Mouse (Mus musculus): ENCODE measurements around the gene Uspl1. TPM values are rescaled to one million over a fixed set of nuclear protein-coding genes. Genes with fewer than 3 reads are reported as not detected.

The Uspl1 gene
- polyA plus RNA-seq, 1 experiment: 8.5 TPM

GRCm38 (mm10) chr5:149207661-149208060 lies 23.5 kb downstream of the Uspl1 start:
- H3K27ac ChIP-seq (ENCODE audit: insufficient read depth, low read length): no peak overlapping the region
- H3K27me3 ChIP-seq (ENCODE audit: control insufficient read depth, insufficient read depth, low read length): no peaks in the 10 kb centered on the region
- no peak overlapping the region for H3K4me3 ChIP-seq (ENCODE audit: extremely low read depth, insufficient read depth, insufficient read length)
- peaks cover 52% of the 10 kb centered on the region for H3K36me3 ChIP-seq (ENCODE audit: control insufficient read depth, insufficient read depth, low read length)
- WGBS: 91% methylated on average over 6 of the region's 6 CpGs
- TF ChIP-seq CTCF (IDR thresholded peaks at IDR 0.05; ENCODE audit: extremely low read depth, insufficient read depth, insufficient read length, insufficient replicate concordance) (no peak), POLR2A (IDR thresholded peaks at IDR 0.05; ENCODE audit: low read depth, low read length) (no peak)
- H3K4me1 ChIP-seq (ENCODE audit: control insufficient read depth, insufficient read depth, insufficient read length): no peaks in the 10 kb centered on the region
- DNase-seq (ENCODE audit: low read depth in 1 of 2, low spot score in 2 of 2): no peak

- no peaks in the 10 kb centered on the region for H3K4me1 ChIP-seq (ENCODE audit: control insufficient read depth, insufficient read depth, insufficient read length)
- WGBS: 95% methylated on average over 7 of the region's 7 CpGs
- no peak overlapping the region for H3K4me3 ChIP-seq (ENCODE audit: extremely low read depth, insufficient read depth, insufficient read length)
- H3K27me3 ChIP-seq (ENCODE audit: control insufficient read depth, insufficient read depth, low read length): no peaks in the 10 kb centered on the region
- no peak overlapping the region for H3K27ac ChIP-seq (ENCODE audit: insufficient read depth, low read length)
- peaks cover 49% of the 10 kb centered on the region for H3K36me3 ChIP-seq (ENCODE audit: control insufficient read depth, insufficient read depth, low read length)
- TF ChIP-seq CTCF (IDR thresholded peaks at IDR 0.05; ENCODE audit: extremely low read depth, insufficient read depth, insufficient read length, insufficient replicate concordance): no peak
- no peak for TF ChIP-seq POLR2A (IDR thresholded peaks at IDR 0.05; ENCODE audit: low read depth, low read length)
- DNase-seq (ENCODE audit: low read depth in 1 of 2, low spot score in 2 of 2): no peak
These were observed 24.6 kb downstream of the Uspl1 start for GRCm38 (mm10) chr5:149208776-149209175.

DNA sequence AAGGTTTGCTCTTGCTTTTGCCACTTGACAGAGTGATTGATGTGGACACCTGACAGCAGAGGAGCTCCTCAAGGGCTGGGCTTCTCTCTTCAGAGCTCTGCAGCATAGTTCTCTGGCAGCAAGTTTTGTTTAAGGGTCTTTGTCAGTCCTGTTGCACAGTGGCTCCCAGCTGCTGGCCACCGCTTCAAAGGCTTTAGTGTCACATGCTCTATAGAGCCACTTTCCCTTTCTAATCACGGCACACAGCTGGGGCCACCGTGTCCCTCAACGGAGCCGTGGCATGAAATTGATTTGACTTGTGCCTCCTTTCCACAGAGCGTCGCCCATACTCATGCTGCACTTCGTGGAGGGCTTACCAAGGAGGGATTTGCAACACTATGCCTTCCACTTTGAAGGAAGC lies 25.2 kb downstream of the Uspl1 start:
- Histone ChIP-seq H3K27ac (ENCODE audit: insufficient read depth, low read length) (no peak overlapping the region), H3K4me1 (ENCODE audit: control insufficient read depth, insufficient read depth, insufficient read length) (no peaks in the 10 kb centered on the region), H3K27me3 (ENCODE audit: control insufficient read depth, insufficient read depth, low read length) (no peaks in the 10 kb centered on the region), H3K36me3 (ENCODE audit: control insufficient read depth, insufficient read depth, low read length) (peaks cover 49% of the 10 kb centered on the region), H3K4me3 (ENCODE audit: extremely low read depth, insufficient read depth, insufficient read length) (no peak overlapping the region)
- TF ChIP-seq POLR2A (IDR thresholded peaks at IDR 0.05; ENCODE audit: low read depth, low read length): no peak
- TF ChIP-seq CTCF (IDR thresholded peaks at IDR 0.05; ENCODE audit: extremely low read depth, insufficient read depth, insufficient read length, insufficient replicate concordance): no peak
- DNase-seq (ENCODE audit: low read depth in 1 of 2, low spot score in 2 of 2): no peak
- WGBS: 92% methylated on average over 8 of the region's 8 CpGs

DNA sequence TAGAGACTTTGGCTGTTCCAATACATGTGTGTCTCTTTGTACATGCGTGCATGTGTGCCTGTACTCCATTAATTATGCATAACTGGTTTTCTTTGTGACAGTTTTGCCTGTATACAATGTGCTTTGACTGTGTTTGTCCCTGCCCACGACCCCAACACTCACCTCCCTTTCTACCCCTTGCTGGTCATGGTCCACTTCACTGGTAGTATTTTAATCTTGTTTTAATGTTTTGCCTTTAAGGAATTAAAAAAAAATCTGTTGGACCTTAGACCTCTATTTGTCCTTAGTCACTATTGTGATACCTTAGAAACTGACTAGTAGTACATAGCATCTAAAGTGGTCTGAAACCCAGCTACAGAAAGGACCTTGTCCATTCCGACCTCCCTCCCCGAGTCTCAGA lies 26.9 kb downstream of the Uspl1 start:
- DNase-seq (ENCODE audit: low read depth in 1 of 2, low spot score in 2 of 2): no peak
- Histone ChIP-seq H3K4me3 (ENCODE audit: extremely low read depth, insufficient read depth, insufficient read length) (no peak overlapping the region), H3K36me3 (ENCODE audit: control insufficient read depth, insufficient read depth, low read length) (peaks cover 44% of the 10 kb centered on the region), H3K27ac (ENCODE audit: insufficient read depth, low read length) (no peak overlapping the region), H3K27me3 (ENCODE audit: control insufficient read depth, insufficient read depth, low read length) (no peaks in the 10 kb centered on the region), H3K4me1 (ENCODE audit: control insufficient read depth, insufficient read depth, insufficient read length) (no peaks in the 10 kb centered on the region)
- 94% methylated on average over 4 of the region's 4 CpGs for WGBS
- TF ChIP-seq POLR2A (IDR thresholded peaks at IDR 0.05; ENCODE audit: low read depth, low read length) (no peak), CTCF (IDR thresholded peaks at IDR 0.05; ENCODE audit: extremely low read depth, insufficient read depth, insufficient read length, insufficient replicate concordance) (no peak)

GRCm38 (mm10) chr5:149212806-149213205 lies 28.7 kb downstream of the Uspl1 start:
- Histone ChIP-seq H3K27me3 (ENCODE audit: control insufficient read depth, insufficient read depth, low read length) (no peaks in the 10 kb centered on the region), H3K4me3 (ENCODE audit: extremely low read depth, insufficient read depth, insufficient read length) (no peak overlapping the region), H3K4me1 (ENCODE audit: control insufficient read depth, insufficient read depth, insufficient read length) (no peaks in the 10 kb centered on the region), H3K36me3 (ENCODE audit: control insufficient read depth, insufficient read depth, low read length) (peaks cover 36% of the 10 kb centered on the region), H3K27ac (ENCODE audit: insufficient read depth, low read length) (no peak overlapping the region)
- no peak for TF ChIP-seq POLR2A (IDR thresholded peaks at IDR 0.05; ENCODE audit: low read depth, low read length)
- TF ChIP-seq CTCF (IDR thresholded peaks at IDR 0.05; ENCODE audit: extremely low read depth, insufficient read depth, insufficient read length, insufficient replicate concordance): no peak
- WGBS: 88% methylated on average over 4 of the region's 4 CpGs
- no peak for DNase-seq (ENCODE audit: low read depth in 1 of 2, low spot score in 2 of 2)

- Histone ChIP-seq H3K4me3 (ENCODE audit: extremely low read depth, insufficient read depth, insufficient read length) (no peak overlapping the region), H3K27ac (ENCODE audit: insufficient read depth, low read length) (no peak overlapping the region), H3K36me3 (ENCODE audit: control insufficient read depth, insufficient read depth, low read length) (peaks cover 21% of the 10 kb centered on the region), H3K4me1 (ENCODE audit: control insufficient read depth, insufficient read depth, insufficient read length) (no peaks in the 10 kb centered on the region), H3K27me3 (ENCODE audit: control insufficient read depth, insufficient read depth, low read length) (no peaks in the 10 kb centered on the region)
- DNase-seq (ENCODE audit: low read depth in 1 of 2, low spot score in 2 of 2): no peak
- 96% methylated on average over 7 of the region's 7 CpGs for WGBS
- no peak for TF ChIP-seq POLR2A (IDR thresholded peaks at IDR 0.05; ENCODE audit: low read depth, low read length)
- no peak for TF ChIP-seq CTCF (IDR thresholded peaks at IDR 0.05; ENCODE audit: extremely low read depth, insufficient read depth, insufficient read length, insufficient replicate concordance)
These were observed 31.4 kb downstream of the Uspl1 start for GRCm38 (mm10) chr5:149215540-149215939.

- Histone ChIP-seq H3K36me3 (ENCODE audit: control insufficient read depth, insufficient read depth, low read length) (peaks cover 16% of the 10 kb centered on the region), H3K27ac (ENCODE audit: insufficient read depth, low read length) (no peak overlapping the region)
- no peak for DNase-seq (ENCODE audit: low read depth in 1 of 2, low spot score in 2 of 2)
These were observed 33.6 kb downstream of the Uspl1 start for GRCm38 (mm10) chr5:149217524-149218357.

More at GRCm38 (mm10) chr5:149217524-149218357, 33.6 kb downstream of the Uspl1 start:
- Histone ChIP-seq H3K4me3 (ENCODE audit: extremely low read depth, insufficient read depth, insufficient read length) (no peak overlapping the region), H3K4me1 (ENCODE audit: control insufficient read depth, insufficient read depth, insufficient read length) (no peaks in the 10 kb centered on the region), H3K27me3 (ENCODE audit: control insufficient read depth, insufficient read depth, low read length) (no peaks in the 10 kb centered on the region)
- TF ChIP-seq POLR2A (IDR thresholded peaks at IDR 0.05; ENCODE audit: low read depth, low read length) (no peak), CTCF (IDR thresholded peaks at IDR 0.05; ENCODE audit: extremely low read depth, insufficient read depth, insufficient read length, insufficient replicate concordance) (no peak)
- 84% methylated on average over 6 of the region's 6 CpGs for WGBS
